Mouse (Mus musculus) T-helper 2 cell (primary cell): ENCODE data around the gene Eps8.

ENCODE experiments used
- in situ Hi-C: fragments of 300-600 bp; cut with MboI, MseI; formaldehyde crosslinking; loops from one replicate; pipeline ENCODE4 v1.15.1; 2025; ENCODE audit warnings: high pct_unique_total_duplicates

The Eps8 gene

GRCm38 (mm10) chr6:137667665-137668064, 13.0 kb upstream of the Eps8 start:
- in situ Hi-C loops, result no loop called here

GRCm38 (mm10) chr6:137664936-137665335, 10.3 kb upstream of the Eps8 start:
- in situ Hi-C loops, result loop anchor here (5.0 kb wide), 1 partner anchor 203 kb away; no protein-coding TSS in a partner anchor

DNA sequence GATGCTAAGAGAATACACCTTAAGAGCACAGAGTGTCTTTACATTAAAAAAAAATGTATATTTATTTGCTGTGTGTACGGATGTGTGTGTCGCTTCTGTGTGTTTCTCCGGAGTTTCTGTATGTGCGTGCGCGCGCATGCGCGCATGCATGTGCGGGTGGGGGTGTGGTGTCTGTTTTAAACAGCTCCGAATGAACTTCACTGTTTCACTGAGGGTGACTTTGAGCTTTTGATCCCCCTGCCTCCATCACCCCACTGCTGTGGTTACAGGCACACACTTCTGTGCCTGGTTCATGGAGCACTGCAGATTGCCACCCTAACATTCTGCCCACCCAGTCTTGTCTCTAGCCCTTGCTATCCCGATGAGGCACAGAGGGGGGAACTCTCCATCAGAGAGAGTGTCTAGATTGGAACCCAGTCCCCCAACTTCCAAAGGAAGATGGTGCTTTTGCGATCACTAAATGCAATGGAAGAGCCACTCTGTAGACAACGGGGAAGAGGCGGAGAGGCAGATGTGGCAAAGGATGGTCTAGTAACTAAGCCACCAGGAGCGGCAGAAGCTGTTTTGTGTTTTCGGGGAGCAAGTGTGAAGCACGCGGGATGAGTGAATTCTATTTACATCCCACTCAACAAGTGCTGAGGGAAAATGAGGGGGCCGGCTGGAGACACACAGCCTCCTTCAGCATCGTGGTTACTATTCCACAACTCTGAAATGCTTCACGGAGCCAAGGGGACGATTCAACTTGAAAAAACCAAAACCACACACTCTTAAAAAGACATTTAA, 7.1 kb upstream of the Eps8 start:
- in situ Hi-C loops, result loop anchor here (5.0 kb wide), 1 partner anchor 199 kb away; no protein-coding TSS in a partner anchor

DNA sequence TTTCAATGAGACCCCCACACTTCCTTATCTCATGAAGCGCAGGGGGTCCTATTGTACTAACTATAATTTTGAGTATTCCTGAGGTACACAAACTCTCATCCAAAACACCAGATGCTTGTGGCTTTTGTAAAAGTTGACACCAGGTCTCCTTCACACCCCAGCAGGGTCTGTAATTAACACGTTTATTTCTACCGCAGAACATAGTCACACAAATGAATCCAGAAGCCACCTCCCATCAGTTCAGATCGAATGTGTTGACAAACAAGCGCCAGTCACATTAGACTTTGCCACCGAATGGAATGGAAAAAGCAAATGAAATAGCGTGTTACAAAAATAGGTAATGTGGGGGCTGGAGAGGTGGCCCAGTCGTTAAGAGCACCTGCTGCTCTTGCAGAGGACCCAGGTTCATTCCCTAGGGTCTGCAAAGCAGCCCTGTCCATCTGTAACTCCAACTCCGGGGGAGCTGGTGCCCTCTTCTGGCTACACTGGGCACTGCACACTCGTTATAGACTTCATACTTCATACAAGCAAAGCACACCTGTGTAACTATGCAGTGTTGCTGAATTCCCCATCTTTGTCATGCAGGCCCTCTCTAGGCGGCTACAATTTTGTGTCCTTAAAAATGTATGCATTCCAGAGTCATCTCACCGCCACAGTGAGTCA, 3.9 kb upstream of the Eps8 start:
- in situ Hi-C loops, result no loop called here

GRCm38 (mm10) chr6:137657203-137657602, 2.5 kb upstream of the Eps8 start:
- in situ Hi-C loops, result no loop called here

GRCm38 (mm10) chr6:137649528-137649927, 5.1 kb downstream of the Eps8 start:
- in situ Hi-C loops, result no loop called here

DNA sequence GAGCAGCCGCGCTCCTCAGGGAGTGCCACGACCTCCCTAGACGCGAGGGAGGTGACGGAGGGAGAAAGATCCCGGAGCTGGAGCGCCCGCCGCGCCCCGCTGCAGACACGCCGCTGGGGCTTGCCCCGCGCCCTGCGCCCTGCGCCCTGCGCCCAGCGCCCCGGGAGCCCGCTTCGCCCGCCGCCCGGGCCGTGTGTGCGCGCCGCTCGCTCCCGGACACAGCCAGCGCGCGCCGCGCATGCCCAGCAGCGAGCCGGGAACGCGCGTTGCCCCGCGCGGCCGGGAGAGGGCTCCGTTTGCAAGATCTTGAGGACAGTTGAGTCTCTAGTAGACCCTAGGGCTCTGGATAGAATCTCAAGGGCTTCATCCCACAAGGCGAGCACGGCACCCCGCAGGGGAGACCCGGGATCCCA, 5.6 kb downstream of the Eps8 start:
- in situ Hi-C loops, result no loop called here

- in situ Hi-C loops, result no loop called here
These were observed 6.3 kb downstream of the Eps8 start for GRCm38 (mm10) chr6:137648110-137649067.

DNA sequence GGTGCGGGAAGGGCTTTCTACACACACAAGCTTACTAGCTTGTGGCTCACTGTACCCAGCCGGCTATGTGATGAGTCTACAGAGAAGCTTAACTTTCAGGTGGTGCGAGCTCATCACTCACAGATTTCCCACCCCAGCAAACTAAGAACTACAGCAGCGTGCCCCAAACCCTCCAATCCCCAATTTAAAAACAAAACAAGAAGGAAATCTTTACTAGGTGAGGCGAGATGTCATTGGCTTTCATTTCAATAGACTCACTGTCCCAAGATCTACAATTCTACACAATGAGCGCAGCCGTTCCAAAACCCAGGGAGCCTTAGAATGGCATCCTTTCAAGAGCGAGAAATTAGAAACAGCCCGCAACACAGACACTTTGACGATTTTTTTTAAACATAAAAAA, 7.0 kb downstream of the Eps8 start:
- in situ Hi-C loops, result no loop called here

GRCm38 (mm10) chr6:137646726-137647125, 8.0 kb downstream of the Eps8 start:
- in situ Hi-C loops, result no loop called here

- in situ Hi-C loops, result no loop called here
These were observed 9.8 kb downstream of the Eps8 start for GRCm38 (mm10) chr6:137644893-137645292.

- in situ Hi-C loops, result no loop called here
These were observed 10.9 kb downstream of the Eps8 start for GRCm38 (mm10) chr6:137643814-137644213.

- in situ Hi-C loops, result no loop called here
These were observed 13.0 kb downstream of the Eps8 start for GRCm38 (mm10) chr6:137641642-137642041.

- in situ Hi-C loops, result no loop called here
These were observed 15.7 kb downstream of the Eps8 start for GRCm38 (mm10) chr6:137638834-137639567.

DNA sequence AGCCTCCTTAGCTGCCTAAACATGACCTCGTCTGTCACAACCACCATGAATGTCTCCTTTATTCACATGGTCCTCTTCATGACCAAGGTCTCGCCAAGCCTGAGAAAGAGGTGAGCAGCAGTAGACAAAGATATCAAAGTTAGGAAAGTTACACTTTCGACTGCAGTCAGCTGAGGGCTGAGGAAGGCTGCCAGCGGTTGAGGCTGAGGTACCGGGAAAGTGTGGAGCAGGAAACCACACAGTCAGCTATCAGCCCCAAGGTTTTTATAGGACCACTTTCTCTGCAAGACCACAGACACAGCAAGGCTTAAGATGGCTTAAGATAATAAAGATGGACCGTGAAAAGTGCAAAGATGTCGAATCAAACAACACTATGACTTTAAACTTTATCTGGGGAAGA, 17.2 kb downstream of the Eps8 start:
- in situ Hi-C loops, result no loop called here

- in situ Hi-C loops, result no loop called here
These were observed 18.5 kb downstream of the Eps8 start for GRCm38 (mm10) chr6:137636131-137636530.

GRCm38 (mm10) chr6:137633626-137634025, 21.1 kb downstream of the Eps8 start:
- in situ Hi-C loops, result no loop called here

DNA sequence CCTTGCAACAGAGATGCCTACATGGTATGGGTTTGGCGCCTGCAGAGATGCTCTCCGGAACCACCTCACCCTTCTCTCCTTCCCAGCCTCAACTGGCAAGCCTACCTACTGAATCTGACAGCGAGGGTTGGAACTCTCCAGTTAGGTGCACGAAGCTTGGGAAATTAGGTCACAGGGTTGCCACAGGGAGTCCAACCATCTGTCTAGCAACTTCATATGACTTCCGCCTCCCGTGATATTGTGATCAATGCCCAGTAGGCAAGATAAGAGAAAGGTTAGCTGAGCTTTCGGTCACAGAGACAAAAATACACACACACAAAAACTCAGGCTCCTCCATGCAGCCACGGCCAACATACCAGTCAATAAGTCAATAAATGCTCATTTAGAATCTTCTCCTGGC, 21.6 kb downstream of the Eps8 start:
- in situ Hi-C loops, result no loop called here

DNA sequence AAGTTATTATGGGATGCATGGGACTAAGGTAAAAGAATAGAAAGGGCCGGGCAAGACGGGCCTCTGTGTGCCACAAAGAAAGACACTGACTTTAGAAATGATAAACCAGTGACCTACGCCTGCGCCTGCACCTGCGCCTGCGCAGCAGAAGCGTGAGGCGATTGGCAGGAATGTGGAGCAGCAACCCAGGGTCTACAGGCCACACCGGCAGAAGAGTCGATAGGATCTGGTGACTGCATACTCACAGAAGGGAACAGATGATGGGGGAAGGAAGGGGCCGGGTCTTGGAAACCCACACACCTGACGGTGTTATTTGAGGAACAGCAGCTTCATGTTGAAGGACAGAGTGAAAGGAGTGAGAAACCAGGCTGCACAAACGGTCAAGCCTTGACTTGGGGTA, 24.3 kb downstream of the Eps8 start:
- in situ Hi-C loops, result no loop called here

- in situ Hi-C loops, result no loop called here
These were observed 25.0 kb downstream of the Eps8 start for GRCm38 (mm10) chr6:137629603-137630231.

GRCm38 (mm10) chr6:137628715-137629114, 26.0 kb downstream of the Eps8 start:
- in situ Hi-C loops, result no loop called here
